Mouse (Mus musculus) spleen, postnatal 10 days (tissue): ENCODE measurements around the gene Olfr873.
"Not testable (repeated sequence)": the region's sequence is repeated elsewhere in the genome, so short reads cannot be mapped to it uniquely, and the experiment has no call there.

Experiments
- DNase-seq, 2 experiments: peaks; one replicate each; pipeline ENCODE4 v3.0.0; 2021 to 2022; ENCODE audit warnings: low spot score in 2 of 2

The Olfr873 gene

GRCm38 (mm10) chr9:20298232-20298631 lies at the start of gene Olfr873:
Olfr873 (plus strand) TSS chr9:20298532.
- DNase-seq: no peak

GRCm38 (mm10) chr9:20282051-20282450 lies 16.3 kb upstream of the Olfr873 start, which contains the start of gene Olfr39:
Olfr39 (plus strand) TSS chr9:20282351.
- DNase-seq: no peak

GRCm38 (mm10) chr9:20295562-20295961 lies 2.8 kb upstream of the Olfr873 start:
- not testable (repeated sequence) for DNase-seq

- DNase-seq: no peak
These were observed 37.7 kb downstream of the Olfr873 start, which contains the start of gene Olfr18 for GRCm38 (mm10) chr9:20335994-20336393. Olfr18 (minus strand) TSS chr9:20336094.

GRCm38 (mm10) chr9:20348501-20348900 lies 50.2 kb downstream of the Olfr873 start:
- no peak for DNase-seq
